Mouse (Mus musculus) heart, adult 2 months (tissue): ENCODE data around the gene Asic3. TPM values are rescaled to one million over a fixed set of nuclear protein-coding genes. Genes with fewer than 3 reads are reported as not detected.

Source experiments
- DNase-seq, 2 experiments: peaks; one replicate each; pipeline ENCODE4 v3.0.0; 2021
- H3K27ac ChIP-seq: fragments of 200-600 bp; 2 replicates; pipeline ENCODE4 v1.8.1; 2022
- H3K27me3 ChIP-seq: fragments of 200-500 bp; 2 replicates; pipeline ENCODE4 v1.6.1; 2012; ENCODE audit warnings: mild to moderate bottlenecking, low read length, inconsistent platforms, mixed read lengths; ENCODE audit not compliant: control insufficient read depth, insufficient read depth
- H3K36me3 ChIP-seq: fragments of 200-500 bp; 2 replicates; pipeline ENCODE4 v1.6.1; 2012; ENCODE audit warnings: low read length, inconsistent platforms; ENCODE audit not compliant: control insufficient read depth, insufficient read depth
- H3K4me1 ChIP-seq: fragments of 200-500 bp; 2 replicates; pipeline ENCODE4 v1.6.1; 2011; ENCODE audit warnings: low read length; ENCODE audit not compliant: control insufficient read depth, insufficient read depth
- H3K4me3 ChIP-seq: fragments of 200-600 bp; 2 replicates; pipeline ENCODE4 v1.8.1; 2022
- H3K79me2 ChIP-seq: fragments of 200-500 bp; replicated peaks from 2 replicates; pipeline ENCODE4 v1.6.1; 2012; ENCODE audit warnings: mild to moderate bottlenecking, inconsistent platforms, low read length, moderate library complexity, mixed read lengths; ENCODE audit not compliant: control insufficient read depth, insufficient read depth
- H3K9ac ChIP-seq: fragments of 200-500 bp; 2 replicates; pipeline ENCODE4 v1.6.1; 2012; ENCODE audit warnings: low read depth, mild to moderate bottlenecking, control low read depth, inconsistent platforms, low read length, mixed read lengths
- CTCF ChIP-seq: fragments of 200-600 bp; IDR thresholded peaks from 2 replicates; pipeline ENCODE4 v1.8.1; 2022; ENCODE audit warnings: antibody characterized with exemption, mild to moderate bottlenecking, moderate library complexity
- EP300 ChIP-seq: fragments of 200-500 bp; IDR thresholded peaks from 2 replicates; pipeline ENCODE4 v1.6.1; 2011; ENCODE audit warnings: low read depth, low read length, control low read depth; ENCODE audit not compliant: insufficient read depth
- POLR2A ChIP-seq: fragments of 200-500 bp; IDR thresholded peaks from 2 replicates; pipeline ENCODE4 v1.6.1; 2011; ENCODE audit warnings: mild to moderate bottlenecking, low read depth, low read length, control low read depth; ENCODE audit not compliant: insufficient read depth
- WGBS: fragments of 180-500 bp; shearing (Covaris S2); methylation state at CpG from one replicate; pipeline ENCODE4 v1.1.7; 2018; 5-methylcytosine and 5-hydroxymethylcytosine counted together
- intact Hi-C: fragments of 180-260 bp; cut with DNase I; formaldehyde crosslinking; loops from one replicate; pipeline ENCODE4 v1.15.1; 2025
- polyA plus RNA-seq: library from polyadenylated mRNA; depleted of rRNA; stranded (reverse); fragments of >200 nt; gene quantifications from 2 replicates; pipeline ENCODE4 v1.2.3, GENCODE M21; 2012; rRNA removed
- total RNA-seq, 2 experiments: library from RNA; stranded (reverse); gene quantifications; 2 replicates each; pipeline ENCODE4 v1.2.3; 2021

The Asic3 gene
- total and polyA plus RNA-seq, 3 experiments = 0.14 to 0.59 TPM; not detected in 1

GRCm38 (mm10) chr5:24452691-24453233 lies 39.6 kb downstream of the Asic3 start:
- H3K36me3 ChIP-seq = no peaks in the 10 kb centered on the region
- H3K4me3 ChIP-seq = peak overlapping the region; percentile 70
- peak overlapping the region; percentile 90 for H3K9ac ChIP-seq
- H3K79me2 ChIP-seq = peaks cover 9% of the 10 kb centered on the region
- H3K27me3 ChIP-seq = no peaks in the 10 kb centered on the region
- TF ChIP-seq EP300 = no peak
- TF ChIP-seq CTCF = peak; percentile 19
- no peak for TF ChIP-seq POLR2A
- peaks cover 27% of the 10 kb centered on the region for H3K4me1 ChIP-seq
- 2% methylated on average over 29 of the region's 29 CpGs for WGBS
- peak overlapping the region; percentile 93 for H3K27ac ChIP-seq
- DNase-seq = peak; percentile 49 to 57
- intact Hi-C loops = no loop called here

- no peaks in the 10 kb centered on the region for H3K27me3 ChIP-seq
- H3K9ac ChIP-seq = peak overlapping the region; percentile 90
- peak overlapping the region; percentile 70 for H3K4me3 ChIP-seq
- no peaks in the 10 kb centered on the region for H3K36me3 ChIP-seq
- WGBS = 25% methylated on average over 5 of the region's 5 CpGs
- no peak for DNase-seq
- intact Hi-C loops = no loop called here
- H3K79me2 ChIP-seq = peaks cover 10% of the 10 kb centered on the region
- H3K4me1 ChIP-seq = peaks cover 24% of the 10 kb centered on the region
- TF ChIP-seq EP300 = no peak
- no peak for TF ChIP-seq POLR2A
- no peak for TF ChIP-seq CTCF
- H3K27ac ChIP-seq = peak overlapping the region; percentile 93
These were observed 40.2 kb downstream of the Asic3 start for GRCm38 (mm10) chr5:24453283-24453984.

GRCm38 (mm10) chr5:24453985-24454303 lies 40.8 kb downstream of the Asic3 start:
- H3K27ac ChIP-seq = peak overlapping the region; percentile 93
- no peak overlapping the region for H3K9ac ChIP-seq
- peak in 1 of 2 experiments; percentile 30 for DNase-seq

GRCm38 (mm10) chr5:24455076-24455475 lies 41.9 kb downstream of the Asic3 start:
- Histone ChIP-seq H3K79me2 (peaks cover 10% of the 10 kb centered on the region), H3K4me1 (peaks cover 24% of the 10 kb centered on the region), H3K27me3 (no peaks in the 10 kb centered on the region), H3K27ac (peak overlapping the region; percentile 43), H3K36me3 (no peaks in the 10 kb centered on the region), H3K4me3 (no peak overlapping the region), H3K9ac (no peak overlapping the region)
- DNase-seq = no peak
- 54% methylated on average over 3 of the region's 3 CpGs for WGBS
- TF ChIP-seq POLR2A (no peak), EP300 (no peak), CTCF (no peak)
- intact Hi-C loops = loop anchor here (2.0 kb wide), 1 partner anchor 16 kb away; no protein-coding TSS in a partner anchor

More at GRCm38 (mm10) chr5:24453985-24454303, 40.8 kb downstream of the Asic3 start:
- TF ChIP-seq EP300 (no peak), CTCF (no peak), POLR2A (no peak)
- intact Hi-C loops = loop anchor here (2.0 kb wide), 1 partner anchor 17 kb away; no protein-coding TSS in a partner anchor
- WGBS = 19% methylated on average over 2 of the region's 2 CpGs
- peaks cover 10% of the 10 kb centered on the region for H3K79me2 ChIP-seq
- no peaks in the 10 kb centered on the region for H3K27me3 ChIP-seq
- H3K4me1 ChIP-seq = peaks cover 24% of the 10 kb centered on the region
- no peak overlapping the region for H3K4me3 ChIP-seq
- H3K36me3 ChIP-seq = no peaks in the 10 kb centered on the region

GRCm38 (mm10) chr5:24455613-24456012 lies 42.4 kb downstream of the Asic3 start:
- peaks cover 24% of the 10 kb centered on the region for H3K4me1 ChIP-seq
- intact Hi-C loops = loop anchor here (2.0 kb wide), 1 partner anchor 15 kb away; no protein-coding TSS in a partner anchor
- peak overlapping the region; percentile 43 for H3K27ac ChIP-seq
- TF ChIP-seq CTCF (no peak), EP300 (no peak), POLR2A (no peak)
- H3K79me2 ChIP-seq = peaks cover 10% of the 10 kb centered on the region
- no peak overlapping the region for H3K4me3 ChIP-seq
- H3K36me3 ChIP-seq = no peaks in the 10 kb centered on the region
- 42% methylated on average over 7 of the region's 7 CpGs for WGBS
- no peaks in the 10 kb centered on the region for H3K27me3 ChIP-seq
- no peak for DNase-seq
- no peak overlapping the region for H3K9ac ChIP-seq

- H3K36me3 ChIP-seq = no peaks in the 10 kb centered on the region
- no peaks in the 10 kb centered on the region for H3K27me3 ChIP-seq
- TF ChIP-seq EP300 (no peak), CTCF (no peak), POLR2A (no peak)
- H3K4me1 ChIP-seq = peaks cover 9% of the 10 kb centered on the region
- H3K9ac ChIP-seq = no peak overlapping the region
- WGBS = 75% methylated on average over 12 of the region's 12 CpGs
- H3K27ac ChIP-seq = no peak overlapping the region
- no peak for DNase-seq
- no peak overlapping the region for H3K4me3 ChIP-seq
- peaks cover 11% of the 10 kb centered on the region for H3K79me2 ChIP-seq
- intact Hi-C loops = no loop called here
These were observed 53.6 kb downstream of the Asic3 start for GRCm38 (mm10) chr5:24466762-24467161.

Other genes starting within 250 kb of the Asic3 start
- 1 to 10 TPM; 7.4 to 7.6 TPM for gene Nupl2, start 248.4 kb upstream of the Asic3 start, total RNA-seq
- 5.8 and 7.3 TPM in 2 replicates for gene Nupl2, start 248.4 kb upstream of the Asic3 start, polyA plus RNA-seq
- 10 to 100 TPM; 59.3 to 68.5 TPM for gene Kcnh2, start 61.8 kb upstream of the Asic3 start, total RNA-seq
- 119 and 121 TPM in 2 replicates for gene Kcnh2, start 61.8 kb upstream of the Asic3 start, polyA plus RNA-seq
- 10 to 100 TPM; 23.5 to 24.4 TPM for gene Nos3, start 48.6 kb upstream of the Asic3 start, total RNA-seq
- 26.3 and 30.7 TPM in 2 replicates for gene Nos3, start 48.6 kb upstream of the Asic3 start, polyA plus RNA-seq
- gene Atg9b, start 21.2 kb upstream of the Asic3 start, total RNA-seq = 1 to 10 TPM in 1 of 2 experiments, under 1 TPM in 1; 0.89 to 1.1 TPM
- 2.2 and 2.3 TPM in 2 replicates for gene Atg9b, start 21.2 kb upstream of the Asic3 start, polyA plus RNA-seq
- gene Abcb8, start 19.7 kb upstream of the Asic3 start, total RNA-seq = 10 to 100 TPM; 81.2 to 89.8 TPM
- 148 and 151 TPM in 2 replicates for gene Abcb8, start 19.7 kb upstream of the Asic3 start, polyA plus RNA-seq
- gene Cdk5, start 10.1 kb downstream of the Asic3 start, total RNA-seq = 10 to 100 TPM; 19.9 to 21.7 TPM
- 42.7 and 51.8 TPM in 2 replicates for gene Cdk5, start 10.1 kb downstream of the Asic3 start, polyA plus RNA-seq
- 10 to 100 TPM; 22.4 to 25.9 TPM for gene Slc4a2, start 10.4 kb downstream of the Asic3 start, total RNA-seq
- gene Slc4a2, start 10.4 kb downstream of the Asic3 start, polyA plus RNA-seq = 37.9 and 41.2 TPM in 2 replicates
- gene Fastk, start 31.9 kb downstream of the Asic3 start, total RNA-seq = 100 to 1,000 TPM; 287 to 328 TPM
- 609 and 613 TPM in 2 replicates for gene Fastk, start 31.9 kb downstream of the Asic3 start, polyA plus RNA-seq
- gene Tmub1, start 34.5 kb downstream of the Asic3 start, total RNA-seq = 10 to 100 TPM; 10.4 to 13.9 TPM
- gene Tmub1, start 34.5 kb downstream of the Asic3 start, polyA plus RNA-seq = 28.5 and 34.0 TPM in 2 replicates
- 100 to 1,000 TPM in 1 of 2 experiments, 10 to 100 TPM in 1; 88.4 to 103 TPM for gene Agap3, start 38.8 kb downstream of the Asic3 start, total RNA-seq
- 78.1 and 102 TPM in 2 replicates for gene Agap3, start 38.8 kb downstream of the Asic3 start, polyA plus RNA-seq
- not detected for gene Gbx1, start 113.8 kb downstream of the Asic3 start, total RNA-seq
- 0.06 TPM in 1 of 2 replicates, not detected in the other for gene Gbx1, start 113.8 kb downstream of the Asic3 start, polyA plus RNA-seq
- 10 to 100 TPM; 80.8 to 93.5 TPM for gene Asb10, start 127.6 kb downstream of the Asic3 start, total RNA-seq
- gene Asb10, start 127.6 kb downstream of the Asic3 start, polyA plus RNA-seq = 138 and 163 TPM in 2 replicates
- gene 4931409K22Rik, start 143.4 kb downstream of the Asic3 start, total RNA-seq = not detected
- 0.06 TPM in 1 of 2 replicates, not detected in the other for gene 4931409K22Rik, start 143.4 kb downstream of the Asic3 start, polyA plus RNA-seq
- gene Abcf2, start 164.1 kb downstream of the Asic3 start, total RNA-seq = 10 to 100 TPM; 52.5 to 55.8 TPM
- gene Abcf2, start 164.1 kb downstream of the Asic3 start, polyA plus RNA-seq = 43.3 and 57.2 TPM in 2 replicates
- 1 to 10 TPM; 7.5 to 9.0 TPM for gene Chpf2, start 173.3 kb downstream of the Asic3 start, total RNA-seq
- 9.9 and 12.3 TPM in 2 replicates for gene Chpf2, start 173.3 kb downstream of the Asic3 start, polyA plus RNA-seq
- 10 to 100 TPM; 58.7 to 61.8 TPM for gene Smarcd3, start 211.0 kb downstream of the Asic3 start, total RNA-seq
- gene Smarcd3, start 211.0 kb downstream of the Asic3 start, polyA plus RNA-seq = 60.2 and 61.0 TPM in 2 replicates